Comparison of ENCODE assay signal across 11 mouse cellular contexts in genomic region chr6:85837307-85837706, GRCm38 (mm10). TPM values are rescaled to one million over a fixed set of nuclear protein-coding genes. Genes with fewer than 3 reads are reported as not detected.
DNase-seq lines count a peak whose midpoint lies in the region; ATAC-seq lines count a peak whose summit lies in the region.
"Not testable (repeated sequence)": the region's sequence is repeated elsewhere in the genome, so short reads cannot be mapped to it uniquely, and the experiment has no call there.
"Had no signal": no experiment of that assay in that cellular context is flagged by ENCODE, and none has a peak within 500 bp of the region (broad histone marks: within the 10 kb centered on the region; RNA-seq: fewer than 3 reads in every experiment).

No protein-coding gene starts in this region.

- H3K4me1 ChIP-seq in forebrain, embryonic 10.5 days: peaks cover 24% of the 10 kb centered on the region
- H3K4me1 ChIP-seq in heart, embryonic 14.5 days (ENCODE audit: control insufficient read depth in 2 of 2, insufficient read depth in 2 of 2, low read length in 2 of 2); lung, embryonic 16.5 days (replicated peaks; ENCODE audit: control insufficient read depth, insufficient read depth, low read length): not testable (repeated sequence)

- not testable (repeated sequence) for H3K27ac ChIP-seq in forebrain, embryonic 10.5 days; heart, embryonic 14.5 days (replicated peaks in 1 of 2; ENCODE audit: control insufficient read depth in 1 of 2, insufficient read depth in 1 of 2, low read depth in 2 of 2, low read length in 2 of 2); lung, embryonic 16.5 days (ENCODE audit: low read length)

- intact Hi-C loops in left cerebral cortex, postnatal 14 days (cut with DNase I): loop anchor here (10.0 kb wide), 1 partner anchor 177 kb away; the partner anchor contains the start of gene Figla

- H3K36me3 ChIP-seq in forebrain, embryonic 10.5 days (replicated peaks); heart, embryonic 14.5 days (ENCODE audit: control insufficient read depth, insufficient read depth, low read length); lung, embryonic 16.5 days (ENCODE audit: control insufficient read depth, insufficient read depth, low read length): not testable (repeated sequence)

- peak; percentile 9 to 21 for DNase-seq in adrenal gland, postnatal 4 days (ENCODE audit: low spot score in 2 of 2)
- peak; percentile 58 for DNase-seq in forebrain, embryonic 10.5 days (ENCODE audit: extremely low spot score, low spot score)
- peak; percentile 60 for DNase-seq in kidney, adult 18-20 months
- peak; percentile 31 to 40 for DNase-seq in left cerebral cortex, postnatal 14 days (ENCODE audit: low spot score in 2 of 2)
- DNase-seq in ovary, adult 18-20 months (ENCODE audit: low spot score): peak; percentile 53
- DNase-seq in thymus, postnatal 36 days: peak; percentile 5 to 8

- peak overlapping the region; percentile 49 for H3K4me2 ChIP-seq in heart, embryonic 14.5 days (ENCODE audit: low read length)
- peak overlapping the region; percentile 45 for H3K4me2 ChIP-seq in lung, embryonic 16.5 days (ENCODE audit: low read depth, low read length)

- H3K9me3 ChIP-seq in forebrain, embryonic 10.5 days; heart, embryonic 14.5 days (ENCODE audit: control insufficient read depth, low read length); lung, embryonic 16.5 days (ENCODE audit: control insufficient read depth, low read length): not testable (repeated sequence)

- not testable (repeated sequence) for ATAC-seq in heart, embryonic 14.5 days (ENCODE audit: insufficient number of reproducible peaks, insufficient read depth, low FRiP score, low read depth)
- peak; percentile 80; the same call in 1 of the 2 replicates for ATAC-seq in lung, embryonic 16.5 days (ENCODE audit: low read depth)

- WGBS in forebrain, embryonic 10.5 days: 19% methylated on average over 12 of the region's 12 CpGs
- WGBS in heart, embryonic 14.5 days: 4% methylated on average over 12 of the region's 12 CpGs
- WGBS in lung, embryonic 16.5 days: 10% methylated on average over 12 of the region's 12 CpGs

- not testable (repeated sequence) for H3K4me3 ChIP-seq in forebrain, embryonic 10.5 days; heart, embryonic 14.5 days (ENCODE audit: control insufficient read depth in 1 of 2, insufficient read depth in 1 of 2, low read depth in 1 of 2, low read length in 2 of 2); lung, embryonic 16.5 days (ENCODE audit: low read length)

- H3K9ac ChIP-seq in heart, embryonic 14.5 days (ENCODE audit: low read length); lung, embryonic 16.5 days (ENCODE audit: low read length): not testable (repeated sequence)

- H3K27me3 ChIP-seq in forebrain, embryonic 10.5 days (ENCODE audit: poor library complexity, severe bottlenecking); heart, embryonic 14.5 days (ENCODE audit: control insufficient read depth, insufficient read depth, low read length); lung, embryonic 16.5 days (ENCODE audit: control insufficient read depth, insufficient read depth, low read depth, low read length): not testable (repeated sequence)

RNA-seq across cellular contexts. Expression of gene Nat8, which starts 5.4 kb away (rescaled TPM):
- total RNA-seq in adrenal gland, postnatal 4 days (2021): 1 to 10 TPM in 1 of 2 experiments, under 1 TPM in 1; 0.85 to 1.6 TPM
- polyA plus RNA-seq in forebrain, embryonic 10.5 days (2016; fragmentation: Nextera tagmentation; extraction: Ambion mirVana): not detected in 2 replicates
- not detected in 2 replicates for polyA plus RNA-seq in heart, embryonic 14.5 days (2014; fragmentation: Nextera tagmentation; extraction: Ambion mirVana)
- total RNA-seq in left cerebral cortex, postnatal 14 days (2021): 1 to 10 TPM; 1.2 to 2.0 TPM
- not detected in 2 replicates for polyA plus RNA-seq in lung, embryonic 16.5 days (2015; fragmentation: Nextera tagmentation; extraction: Ambion mirVana)
- total RNA-seq: heart, adult 2 months; megakaryocyte, adult 5-6 weeks had no signal
- polyA plus RNA-seq: heart, adult 2 months had no signal

RNA-seq across cellular contexts. Expression of gene Nat8f5, which starts 16.5 kb away (rescaled TPM):
- 1 to 10 TPM in 1 of 2 experiments, under 1 TPM in 1; 0.31 to 1.0 TPM for total RNA-seq in adrenal gland, postnatal 4 days (2021)
- polyA plus RNA-seq in forebrain, embryonic 10.5 days (2016; fragmentation: Nextera tagmentation; extraction: Ambion mirVana): not detected in 2 replicates
- not detected in 2 replicates for polyA plus RNA-seq in heart, embryonic 14.5 days (2014; fragmentation: Nextera tagmentation; extraction: Ambion mirVana)
- total RNA-seq in left cerebral cortex, postnatal 14 days (2021): 1 to 10 TPM; 2.2 to 3.1 TPM
- not detected in 2 replicates for polyA plus RNA-seq in lung, embryonic 16.5 days (2015; fragmentation: Nextera tagmentation; extraction: Ambion mirVana)
- total RNA-seq: heart, adult 2 months; megakaryocyte, adult 5-6 weeks had no signal
- polyA plus RNA-seq: heart, adult 2 months; Patski had no signal

RNA-seq across cellular contexts. Expression of gene Nat8f6, which starts 16.6 kb away (rescaled TPM):
- total RNA-seq in adrenal gland, postnatal 4 days (2021): under 1 TPM; 0.28 to 0.45 TPM
- polyA plus RNA-seq in forebrain, embryonic 10.5 days (2016; fragmentation: Nextera tagmentation; extraction: Ambion mirVana): not detected in 2 replicates
- not detected in 2 replicates for polyA plus RNA-seq in heart, embryonic 14.5 days (2014; fragmentation: Nextera tagmentation; extraction: Ambion mirVana)
- 1 to 10 TPM; 1.0 to 1.1 TPM for total RNA-seq in left cerebral cortex, postnatal 14 days (2021)
- not detected in 2 replicates for polyA plus RNA-seq in lung, embryonic 16.5 days (2015; fragmentation: Nextera tagmentation; extraction: Ambion mirVana)
- total RNA-seq: megakaryocyte, adult 5-6 weeks had no signal

RNA-seq across cellular contexts. Expression of gene Nat8f2, which starts 31.7 kb away (rescaled TPM):
- 1 to 10 TPM; 1.1 to 1.2 TPM for total RNA-seq in adrenal gland, postnatal 4 days (2021)
- polyA plus RNA-seq in forebrain, embryonic 10.5 days (2016; fragmentation: Nextera tagmentation; extraction: Ambion mirVana): not detected in 2 replicates
- polyA plus RNA-seq in heart, embryonic 14.5 days (2014; fragmentation: Nextera tagmentation; extraction: Ambion mirVana): not detected in 2 replicates
- 1 to 10 TPM in 1 of 2 experiments, under 1 TPM in 1; 0.76 to 1.1 TPM for total RNA-seq in left cerebral cortex, postnatal 14 days (2021)
- polyA plus RNA-seq in lung, embryonic 16.5 days (2015; fragmentation: Nextera tagmentation; extraction: Ambion mirVana): not detected in 2 replicates
- total RNA-seq: megakaryocyte, adult 5-6 weeks had no signal
- polyA plus RNA-seq: heart, adult 2 months had no signal

Comparison
In these comparisons a context has a peak if more than half of its experiments do, and no peak if none do; other contexts are left out.
1. DNase-seq: peak in every context shown above with its lines; median percentile 60 in kidney, adult 18-20 months; 58 in forebrain, embryonic 10.5 days; 53 in ovary, adult 18-20 months; 36 in left cerebral cortex, postnatal 14 days; 15 in adrenal gland, postnatal 4 days; 6 in thymus, postnatal 36 days.